Comparison of ENCODE assay signal across 8 mouse cellular contexts in genomic region chr2:20898684-20899083, GRCm38 (mm10).
DNase-seq lines count a peak whose midpoint lies in the region; ATAC-seq and TF ChIP-seq lines count a peak whose summit lies in the region.

No protein-coding gene starts in this region.

- WGBS in hindbrain, embryonic 11.5 days: 54% methylated on average over 6 of the region's 6 CpGs
- WGBS in lung, postnatal 0 days: 37% methylated on average over 6 of the region's 6 CpGs

- no peak overlapping the region for H3K9ac ChIP-seq in hindbrain, embryonic 11.5 days (ENCODE audit: low read depth, low read length)
- no peak overlapping the region for H3K9ac ChIP-seq in lung, postnatal 0 days (replicated peaks; ENCODE audit: low read depth)

- no peak overlapping the region for H3K27ac ChIP-seq in hindbrain, embryonic 11.5 days (ENCODE audit: low read depth, low read length)
- H3K27ac ChIP-seq in lung, postnatal 0 days (ENCODE audit: low read length): no peak overlapping the region

- ATAC-seq in hindbrain, embryonic 11.5 days (ENCODE audit: low FRiP score): peak; percentile 80; the same call in 1 of the 2 replicates
- peak; percentile 93 for ATAC-seq in lung, postnatal 0 days

- no peak for TF ChIP-seq EP300 in lung, postnatal 0 days (IDR thresholded peaks at IDR 0.05)

- no peaks in the 10 kb centered on the region for H3K27me3 ChIP-seq in hindbrain, embryonic 11.5 days (ENCODE audit: control insufficient read depth, insufficient read depth, low read length)
- H3K27me3 ChIP-seq in lung, postnatal 0 days (replicated peaks; ENCODE audit: insufficient read depth, low read length): no peaks in the 10 kb centered on the region

- no peak overlapping the region for H3K4me3 ChIP-seq in hindbrain, embryonic 11.5 days (ENCODE audit: low read depth, low read length)
- H3K4me3 ChIP-seq in lung, postnatal 0 days (ENCODE audit: low read depth, low read length): no peak overlapping the region

- no peak overlapping the region for H3K4me2 ChIP-seq in hindbrain, embryonic 11.5 days (replicated peaks; ENCODE audit: low read depth, low read length)
- H3K4me2 ChIP-seq in lung, postnatal 0 days (replicated peaks; ENCODE audit: low read depth, low read length): 0 out of 2 replicates have a peak overlapping the region, but pooled peaks have one; percentile 3

- peak; percentile 94 for TF ChIP-seq CTCF in lung, postnatal 0 days (IDR thresholded peaks at IDR 0.05)

- peak; percentile 78 for DNase-seq in Muller cell, postnatal 12 days (ENCODE audit: inconsistent ontology term)
- DNase-seq in cerebellum, adult 9-10 months: peak; percentile 94
- peak; percentile 66 to 91 for DNase-seq in frontal cortex, adult 2 months (ENCODE audit: extremely low spot score in 1 of 2, low spot score in 1 of 2)
- DNase-seq in hindbrain, embryonic 11.5 days (ENCODE audit: low spot score): peak; percentile 80
- DNase-seq in layer of hippocampus, adult 9-11 months: peak; percentile 85
- DNase-seq in lung, postnatal 0 days (ENCODE audit: low spot score): peak; percentile 93
- DNase-seq in ovary, postnatal 36 days (ENCODE audit: low spot score): peak; percentile 60
- peak; percentile 77 for DNase-seq in thymus, postnatal 14 days

- H3K9me3 ChIP-seq in hindbrain, embryonic 11.5 days (ENCODE audit: control insufficient read depth, low read length): no peaks in the 10 kb centered on the region
- H3K9me3 ChIP-seq in lung, postnatal 0 days (ENCODE audit: low read length): no peaks in the 10 kb centered on the region

- H3K4me1 ChIP-seq in hindbrain, embryonic 11.5 days (replicated peaks; ENCODE audit: control insufficient read depth, insufficient read depth, low read length): no peaks in the 10 kb centered on the region
- no peaks in the 10 kb centered on the region; the same call in 1 of the 2 replicates for H3K4me1 ChIP-seq in lung, postnatal 0 days (ENCODE audit: insufficient read depth, low read depth, low read length)

- H3K36me3 ChIP-seq in hindbrain, embryonic 11.5 days (ENCODE audit: control insufficient read depth, insufficient read depth, low read length): no peaks in the 10 kb centered on the region
- no peaks in the 10 kb centered on the region for H3K36me3 ChIP-seq in lung, postnatal 0 days (ENCODE audit: insufficient read depth, low read length)
